Mouse (Mus musculus) myocyte (in vitro differentiated cells): ENCODE measurements around the gene Gsk3a.

Experiments used
- E2F4 ChIP-seq: IDR thresholded peaks from one replicate; pipeline ENCODE4 v1.6.1; 2011; ENCODE audit warnings: mild to moderate bottlenecking, control low read depth, moderate library complexity; ENCODE audit not compliant: insufficient read depth
- MYOD1 ChIP-seq, 3 experiments: IDR thresholded peaks; one replicate each; pipeline ENCODE4 v1.6.1; 2011; ENCODE audit warnings: control low read depth in 2 of 3, low read depth in 2 of 3, mild to moderate bottlenecking in 2 of 3, moderate library complexity in 1 of 3; ENCODE audit not compliant: insufficient read length in 2 of 3, control insufficient read depth in 1 of 3
- MYOG ChIP-seq, 3 experiments: IDR thresholded peaks; one replicate each; pipeline ENCODE4 v1.6.1; 2011; ENCODE audit warnings: control low read depth in 2 of 3, low read depth in 2 of 3, mild to moderate bottlenecking in 2 of 3; ENCODE audit not compliant: insufficient read length in 2 of 3, control insufficient read depth in 1 of 3, insufficient read depth in 1 of 3
- POLR2A ChIP-seq: IDR thresholded peaks from one replicate; pipeline ENCODE4 v1.6.1; 2011; ENCODE audit warnings: low read depth, mild to moderate bottlenecking, control low read depth, moderate library complexity; ENCODE audit not compliant: insufficient read length
- POLR2AphosphoS2 ChIP-seq: IDR thresholded peaks from one replicate; pipeline ENCODE4 v1.6.1; 2011; ENCODE audit warnings: low read depth, control low read depth; ENCODE audit not compliant: insufficient read length
- REST ChIP-seq: IDR thresholded peaks from one replicate; pipeline ENCODE4 v1.6.1; 2011; ENCODE audit warnings: mild to moderate bottlenecking, control low read depth, moderate library complexity; ENCODE audit not compliant: insufficient read depth, insufficient read length
- TCF12 ChIP-seq: IDR thresholded peaks from one replicate; pipeline ENCODE4 v1.6.1; 2011; ENCODE audit warnings: mild to moderate bottlenecking, control low read depth; ENCODE audit not compliant: poor library complexity, insufficient read depth, severe bottlenecking

GRCm38 (mm10) chr7:25272445-25273258 lies 35.0 kb upstream of the Gsk3a start:
- no peak for TF ChIP-seq POLR2AphosphoS2
- TF ChIP-seq REST: no peak
- no peak for TF ChIP-seq POLR2A
- TF ChIP-seq MYOG (IDR thresholded peaks at IDR 0.05; ENCODE audit: control insufficient read depth in 1 of 3, insufficient read depth in 1 of 3, insufficient read length in 2 of 3, low read depth in 2 of 3): no peak
- no peak for TF ChIP-seq MYOD1 (IDR thresholded peaks at IDR 0.05; ENCODE audit: control insufficient read depth in 1 of 3, insufficient read length in 2 of 3, low read depth in 2 of 3)
- no peak for TF ChIP-seq TCF12
- TF ChIP-seq E2F4: no peak
